Mouse (Mus musculus): ENCODE results near the gene Phf10. TPM values are rescaled to one million over a fixed set of nuclear protein-coding genes. Genes with fewer than 3 reads are reported as not detected.
"Not testable (repeated sequence)": the region's sequence is repeated elsewhere in the genome, so short reads cannot be mapped to it uniquely, and the experiment has no call there.

Gene Phf10
- polyA plus RNA-seq (2016; fragmentation: Nextera tagmentation; extraction: Ambion mirVana), result 23.4 and 23.7 TPM in 2 replicates

GRCm38 (mm10) chr17:14960951-14961556 is at the start of gene Phf10:
TSS of gene Phf10 (minus strand) at chr17:14961273.
- H3K36me3 ChIP-seq, H3K4me1 ChIP-seq, H3K27me3 ChIP-seq, H3K9me3 ChIP-seq: not testable (repeated sequence)
- Histone ChIP-seq H3K4me3 (peak within 1 kb of the TSS; percentile 78), H3K27ac (replicated peaks) (peak within 1 kb of the TSS; percentile 61; the same call in 1 of the 2 replicates), H3K4me2 (replicated peaks) (peak within 1 kb of the TSS; percentile 95), H3K9ac (replicated peaks) (peak within 1 kb of the TSS; percentile 80)
- peak; percentile 86 for ATAC-seq (ENCODE audit: low FRiP score, low read depth)
- under 1% methylated on average over 33 of the region's 100 CpGs for WGBS

DNA sequence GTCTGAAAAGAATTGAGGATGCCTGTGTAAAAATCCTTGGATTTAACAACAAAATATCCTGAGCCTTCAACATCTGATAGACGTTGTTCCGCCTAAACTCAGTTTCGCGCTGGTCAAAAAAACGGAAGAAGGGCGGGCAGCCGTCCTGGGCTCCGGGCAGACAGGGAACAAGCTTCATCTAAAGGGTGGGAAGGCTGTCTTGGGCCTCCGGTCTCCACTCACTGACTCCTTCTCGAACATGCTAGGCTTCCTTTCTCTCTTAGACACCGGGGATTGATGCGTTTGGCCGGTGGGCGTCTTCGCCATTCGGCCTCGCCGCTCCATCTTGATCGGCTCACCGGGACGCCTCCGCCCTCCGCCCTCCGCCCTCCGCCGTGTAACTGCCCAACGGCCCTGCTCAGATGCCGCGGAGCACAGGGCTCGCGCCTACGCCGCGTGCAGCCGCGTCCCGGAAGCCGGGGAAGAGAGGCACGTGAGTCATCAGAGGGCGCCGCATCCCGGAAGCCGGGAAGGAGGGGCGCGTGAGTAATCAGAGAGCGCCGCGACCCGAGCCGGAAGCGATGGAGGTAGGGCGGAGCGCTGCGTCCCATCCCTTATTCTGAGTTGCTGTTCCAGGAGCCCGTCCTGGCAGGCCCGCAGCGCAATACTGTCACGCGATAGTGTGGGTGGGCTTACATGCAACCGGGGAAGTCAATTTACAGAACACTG is 48.8 kb upstream of the Phf10 start, which contains the start of gene Gm3435:
Gm3435 (plus strand) TSS at position 471 of the 708 bp plus-strand sequence.
- H3K9ac ChIP-seq (replicated peaks); H3K27me3 ChIP-seq; H3K4me2 ChIP-seq (replicated peaks); H3K27ac ChIP-seq (replicated peaks); H3K4me1 ChIP-seq; H3K4me3 ChIP-seq; H3K9me3 ChIP-seq; H3K36me3 ChIP-seq: not testable (repeated sequence)
- WGBS, result no CpG with 5 or more reads among the region's 60 CpGs
- ATAC-seq (ENCODE audit: low FRiP score, low read depth), result peak; percentile 99

DNA sequence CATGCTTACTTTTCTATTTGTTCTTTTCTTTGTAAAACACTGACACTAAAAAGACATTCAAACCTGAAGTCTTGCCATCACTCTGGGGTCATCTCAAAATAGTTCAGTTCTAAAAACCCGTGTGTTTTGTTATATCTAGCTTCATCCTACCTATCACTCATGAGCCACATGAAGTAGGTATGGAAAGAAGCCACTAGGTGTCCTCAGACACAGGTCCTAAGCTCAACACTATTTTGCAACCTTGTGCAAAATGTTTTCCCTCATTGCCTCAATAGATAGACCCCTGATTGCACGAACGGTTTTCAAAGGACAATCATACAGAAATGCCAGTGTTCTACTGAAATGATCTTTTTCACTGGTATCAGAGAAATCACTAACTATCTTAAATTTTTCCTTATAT is 48.0 kb upstream of the Phf10 start:
- H3K4me2 ChIP-seq (replicated peaks); H3K4me3 ChIP-seq; H3K36me3 ChIP-seq; H3K27ac ChIP-seq (replicated peaks); H3K9ac ChIP-seq (replicated peaks); H3K9me3 ChIP-seq; H3K27me3 ChIP-seq; ATAC-seq (ENCODE audit: low FRiP score, low read depth); H3K4me1 ChIP-seq: not testable (repeated sequence)
- no CpG with 5 or more reads among the region's 3 CpGs for WGBS

DNA sequence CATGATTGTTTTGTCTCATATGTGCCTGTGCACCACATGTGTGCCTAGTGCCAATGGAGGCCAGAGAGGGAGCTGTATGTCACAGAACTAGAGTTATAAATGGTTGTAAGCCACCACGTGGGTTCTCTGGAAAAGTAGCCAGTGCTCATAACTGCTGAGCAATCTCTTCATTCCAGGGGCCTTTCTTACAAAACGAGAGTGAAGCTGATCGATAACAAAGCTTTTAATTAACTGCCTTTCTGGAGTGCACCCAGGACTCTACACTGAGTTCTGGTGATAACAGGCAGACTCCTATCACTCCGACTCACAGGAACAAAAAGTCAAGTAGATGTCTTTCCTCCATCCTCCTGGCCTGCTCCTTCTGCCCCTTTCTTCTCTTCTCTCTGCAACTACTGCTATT is 39.0 kb upstream of the Phf10 start:
- not testable (repeated sequence) for H3K4me2 ChIP-seq (replicated peaks); H3K4me1 ChIP-seq; H3K9ac ChIP-seq (replicated peaks); H3K4me3 ChIP-seq; H3K27ac ChIP-seq (replicated peaks); H3K36me3 ChIP-seq; ATAC-seq (ENCODE audit: low FRiP score, low read depth); H3K27me3 ChIP-seq; H3K9me3 ChIP-seq
- no CpG with 5 or more reads among the region's 4 CpGs for WGBS

DNA sequence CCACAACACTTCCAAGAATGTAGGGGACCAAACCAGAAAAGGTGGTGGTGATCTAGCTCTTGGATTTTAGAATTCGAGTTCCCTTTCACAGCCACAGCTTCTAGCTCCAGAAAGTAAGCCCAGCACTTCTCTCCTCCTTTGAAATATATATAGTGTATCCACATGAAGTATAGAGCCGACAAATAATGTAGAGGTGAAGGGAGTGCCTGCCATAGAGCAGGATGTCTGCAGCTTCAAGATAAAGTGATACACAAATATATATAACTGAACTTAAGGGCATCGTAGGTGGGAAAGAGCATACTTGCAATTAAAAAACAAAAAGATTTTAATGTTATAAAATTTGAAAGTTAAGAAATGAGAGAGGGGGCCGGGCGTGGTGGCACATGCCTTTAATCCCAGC is 33.1 kb upstream of the Phf10 start:
- not testable (repeated sequence) for H3K9me3 ChIP-seq; H3K36me3 ChIP-seq; H3K4me2 ChIP-seq (replicated peaks); H3K9ac ChIP-seq (replicated peaks); H3K27me3 ChIP-seq; H3K4me3 ChIP-seq; ATAC-seq (ENCODE audit: low FRiP score, low read depth); H3K4me1 ChIP-seq; H3K27ac ChIP-seq (replicated peaks)
- WGBS, result no CpG with 5 or more reads among the region's 5 CpGs

GRCm38 (mm10) chr17:14993139-14993832 is 32.2 kb upstream of the Phf10 start:
- peak; percentile 93 for ATAC-seq (ENCODE audit: low FRiP score, low read depth)
- H3K27ac ChIP-seq (replicated peaks); H3K9ac ChIP-seq (replicated peaks); H3K36me3 ChIP-seq; H3K4me3 ChIP-seq; H3K4me2 ChIP-seq (replicated peaks); H3K27me3 ChIP-seq; H3K9me3 ChIP-seq; H3K4me1 ChIP-seq: not testable (repeated sequence)
- no CpG with 5 or more reads among the region's 47 CpGs for WGBS

DNA sequence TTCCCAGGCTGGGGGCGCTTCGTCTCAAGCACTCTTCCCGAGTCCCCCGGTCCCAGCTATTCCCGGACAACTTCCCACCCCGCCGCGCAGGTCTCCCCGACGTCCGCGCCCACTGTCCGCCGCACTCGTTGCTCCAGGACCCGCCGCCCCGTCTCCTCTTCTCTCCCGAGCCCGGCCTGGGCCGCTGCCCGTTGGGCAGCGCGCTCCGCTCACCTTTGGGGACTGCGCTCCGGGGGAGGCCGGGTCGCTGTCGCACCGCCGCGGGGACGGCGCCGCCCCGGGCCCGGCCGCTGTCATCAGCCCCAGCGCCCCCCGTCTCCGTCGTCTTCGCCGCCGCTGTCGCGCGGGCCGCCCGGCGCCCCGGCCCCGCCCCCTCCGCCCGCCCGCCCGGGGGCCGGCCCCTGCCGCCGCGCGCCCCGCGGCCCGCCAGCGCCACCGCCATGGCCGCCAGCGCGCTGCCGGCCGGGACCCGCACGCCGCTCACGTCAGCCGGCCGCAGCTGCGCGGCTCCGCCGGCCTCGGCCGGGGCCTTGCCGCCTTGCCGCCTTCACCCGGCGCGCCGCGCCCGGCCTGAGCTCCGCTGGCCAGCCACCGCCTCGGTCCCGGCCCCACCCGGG is 31.6 kb upstream of the Phf10 start:
- ATAC-seq (ENCODE audit: low FRiP score, low read depth); H3K36me3 ChIP-seq; H3K27me3 ChIP-seq; H3K4me2 ChIP-seq (replicated peaks); H3K27ac ChIP-seq (replicated peaks); H3K4me3 ChIP-seq; H3K9me3 ChIP-seq; H3K9ac ChIP-seq (replicated peaks); H3K4me1 ChIP-seq: not testable (repeated sequence)
- WGBS, result no CpG with 5 or more reads among the region's 98 CpGs

GRCm38 (mm10) chr17:14990116-14990702 is 29.1 kb upstream of the Phf10 start:
- not testable (repeated sequence) for H3K36me3 ChIP-seq; H3K4me2 ChIP-seq (replicated peaks); H3K4me3 ChIP-seq; H3K27ac ChIP-seq (replicated peaks); H3K9me3 ChIP-seq; H3K9ac ChIP-seq (replicated peaks); ATAC-seq (ENCODE audit: low FRiP score, low read depth); H3K4me1 ChIP-seq; H3K27me3 ChIP-seq
- 74% methylated on average over 4 of the region's 5 CpGs for WGBS

GRCm38 (mm10) chr17:14978362-14979038 is 17.4 kb upstream of the Phf10 start, which contains the start of the genes 9030025P20Rik and Gm3417:
TSS of gene 9030025P20Rik (plus strand) at chr17:14978468.
TSS of gene Gm3417 (minus strand) at chr17:14978790.
- WGBS, result no CpG with 5 or more reads among the region's 60 CpGs
- H3K36me3 ChIP-seq; H3K9me3 ChIP-seq; H3K9ac ChIP-seq (replicated peaks); H3K27ac ChIP-seq (replicated peaks); H3K4me1 ChIP-seq; H3K27me3 ChIP-seq: not testable (repeated sequence)
- Histone ChIP-seq H3K4me3 (0 out of 2 replicates have a peak within 1 kb of the TSS, but pooled peaks have one; percentile 19), H3K4me2 (replicated peaks) (peak within 1 kb of the TSS; percentile 32; the same call in 1 of the 2 replicates)
- peak; percentile 98 for ATAC-seq (ENCODE audit: low FRiP score, low read depth)

GRCm38 (mm10) chr17:14977718-14978361 is 16.8 kb upstream of the Phf10 start:
- peak overlapping the region; percentile 32; the same call in 1 of the 2 replicates for H3K4me2 ChIP-seq (replicated peaks)
- 2% methylated on average over 4 of the region's 7 CpGs for WGBS
- H3K4me3 ChIP-seq, result 0 out of 2 replicates have a peak overlapping the region, but pooled peaks have one; percentile 19
- not testable (repeated sequence) for H3K9me3 ChIP-seq; H3K27me3 ChIP-seq; H3K36me3 ChIP-seq; H3K9ac ChIP-seq (replicated peaks); H3K4me1 ChIP-seq; H3K27ac ChIP-seq (replicated peaks)
- 0 out of 2 replicates have a peak, but pooled peaks have one; percentile 3 for ATAC-seq (ENCODE audit: low FRiP score, low read depth)

- ATAC-seq (ENCODE audit: low FRiP score, low read depth); H3K4me1 ChIP-seq; H3K4me2 ChIP-seq (replicated peaks); H3K9ac ChIP-seq (replicated peaks); H3K4me3 ChIP-seq; H3K36me3 ChIP-seq; H3K27ac ChIP-seq (replicated peaks); H3K27me3 ChIP-seq; H3K9me3 ChIP-seq: not testable (repeated sequence)
- no CpG with 5 or more reads among the region's 6 CpGs for WGBS
Observed at GRCm38 (mm10) chr17:14968373-14968913, 7.4 kb upstream of the Phf10 start.
